22 mouse cellular contexts compared by ENCODE assay signal in the genomic region with DNA sequence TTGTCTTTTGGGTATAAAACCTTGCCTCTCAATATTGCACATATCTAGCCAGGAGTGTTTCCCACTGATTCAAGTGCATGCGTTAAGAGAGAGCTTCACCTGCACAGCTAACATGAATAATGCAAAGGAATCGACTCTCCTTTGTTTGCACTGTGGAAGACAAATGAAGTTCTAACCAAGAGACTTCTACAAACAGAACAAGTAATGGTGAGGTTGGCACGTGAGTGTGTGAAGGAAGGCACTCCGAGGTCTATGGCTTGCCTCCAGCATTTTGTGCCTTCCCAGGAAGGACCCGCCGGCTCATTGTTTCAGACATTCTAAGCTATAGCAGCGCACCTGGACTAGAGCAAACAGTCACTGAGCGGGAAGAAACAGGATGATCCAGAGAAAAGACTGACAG.
DNase-seq lines count a peak whose midpoint lies in the region; ATAC-seq lines count a peak whose summit lies in the region.
"Had no signal": no experiment of that assay in that cellular context is flagged by ENCODE, and none has a peak within 500 bp of the region (broad histone marks: within the 10 kb centered on the region; RNA-seq: fewer than 3 reads in every experiment).

No protein-coding gene starts in this region.

- no peak for DNase-seq in limb, embryonic 10.5 days (ENCODE audit: low spot score)
- no peak for DNase-seq in midbrain, embryonic 14.5 days
- no peak for DNase-seq in left cerebral cortex, adult 8-10 months (ENCODE audit: low spot score in 2 of 2)
- DNase-seq: adrenal gland, postnatal 36 days; B cell, adult 2 months; cerebellum, adult 2 months; cerebellum, postnatal 36 days; layer of hippocampus, adult 9-11 months; right cerebral cortex, adult 18-20 months; thymus, adult 18-20 months; thymus, postnatal 4 days had no signal

- H3K36me3 ChIP-seq in limb, embryonic 12.5 days: no peaks in the 10 kb centered on the region
- H3K36me3 ChIP-seq in limb, embryonic 10.5 days: no peaks in the 10 kb centered on the region
- no peaks in the 10 kb centered on the region for H3K36me3 ChIP-seq in midbrain, embryonic 16.5 days (ENCODE audit: control insufficient read depth, insufficient read depth, low read length)
- H3K36me3 ChIP-seq in midbrain, embryonic 14.5 days (ENCODE audit: control insufficient read depth, insufficient read depth, low read length): no peaks in the 10 kb centered on the region
- no peaks in the 10 kb centered on the region for H3K36me3 ChIP-seq in stomach, embryonic 14.5 days (ENCODE audit: control insufficient read depth, insufficient read depth, low read length)
- H3K36me3 ChIP-seq: heart, embryonic 12.5 days; hindbrain, embryonic 12.5 days; neural tube, embryonic 12.5 days had no signal

- H3K27ac ChIP-seq in limb, embryonic 12.5 days: peak overlapping the region; percentile 25; the same call in 1 of the 2 replicates
- no peak overlapping the region for H3K27ac ChIP-seq in limb, embryonic 10.5 days
- H3K27ac ChIP-seq in midbrain, embryonic 16.5 days (ENCODE audit: low read length): no peak overlapping the region
- H3K27ac ChIP-seq in midbrain, embryonic 14.5 days (replicated peaks; ENCODE audit: low read depth, low read length): no peak overlapping the region
- H3K27ac ChIP-seq in stomach, embryonic 14.5 days (ENCODE audit: low read length): peak overlapping the region; percentile 45; the same call in 1 of the 2 replicates
- H3K27ac ChIP-seq: forebrain, embryonic 13.5 days; hindbrain, embryonic 12.5 days; left cerebral cortex, adult 2 months; neural tube, embryonic 12.5 days had no signal

- WGBS in limb, embryonic 12.5 days: 77% methylated on average over 8 of the region's 8 CpGs
- 89% methylated on average over 8 of the region's 8 CpGs for WGBS in limb, embryonic 10.5 days
- 72% methylated on average over 8 of the region's 8 CpGs for WGBS in midbrain, embryonic 16.5 days
- 80% methylated on average over 8 of the region's 8 CpGs for WGBS in midbrain, embryonic 14.5 days
- WGBS in stomach, embryonic 14.5 days: 50% methylated on average over 8 of the region's 8 CpGs

- no peak overlapping the region for H3K4me3 ChIP-seq in limb, embryonic 12.5 days (replicated peaks)
- H3K4me3 ChIP-seq in limb, embryonic 10.5 days: no peak overlapping the region
- no peak overlapping the region for H3K4me3 ChIP-seq in midbrain, embryonic 16.5 days (ENCODE audit: low read depth, low read length)
- H3K4me3 ChIP-seq in midbrain, embryonic 14.5 days (replicated peaks; ENCODE audit: low read depth, low read length): no peak overlapping the region
- no peak overlapping the region for H3K4me3 ChIP-seq in stomach, embryonic 14.5 days (ENCODE audit: low read depth, low read length)
- H3K4me3 ChIP-seq: erythroblast, embryonic 14.5 days; forebrain, embryonic 13.5 days; heart, embryonic 12.5 days; hindbrain, embryonic 12.5 days; left cerebral cortex, adult 2 months; neural tube, embryonic 12.5 days had no signal

- no peaks in the 10 kb centered on the region for H3K27me3 ChIP-seq in limb, embryonic 12.5 days
- no peaks in the 10 kb centered on the region for H3K27me3 ChIP-seq in limb, embryonic 10.5 days (ENCODE audit: low read depth, poor library complexity, severe bottlenecking)
- H3K27me3 ChIP-seq in midbrain, embryonic 16.5 days (ENCODE audit: control insufficient read depth, insufficient read depth, low read depth, low read length): no peaks in the 10 kb centered on the region; the same call in 1 of the 2 replicates
- H3K27me3 ChIP-seq in midbrain, embryonic 14.5 days (ENCODE audit: control insufficient read depth, insufficient read depth, low read length): no peaks in the 10 kb centered on the region
- H3K27me3 ChIP-seq in stomach, embryonic 14.5 days (ENCODE audit: control insufficient read depth, insufficient read depth, low read length): no peaks in the 10 kb centered on the region
- H3K27me3 ChIP-seq: forebrain, embryonic 13.5 days; hindbrain, embryonic 12.5 days; neural tube, embryonic 12.5 days had no signal

- H3K4me1 ChIP-seq in limb, embryonic 12.5 days (replicated peaks): peaks cover 14% of the 10 kb centered on the region
- peaks cover 9% of the 10 kb centered on the region for H3K4me1 ChIP-seq in limb, embryonic 10.5 days
- no peaks in the 10 kb centered on the region for H3K4me1 ChIP-seq in midbrain, embryonic 16.5 days (ENCODE audit: control insufficient read depth, insufficient read depth, low read length)
- H3K4me1 ChIP-seq in midbrain, embryonic 14.5 days (ENCODE audit: control insufficient read depth, insufficient read depth, low read length): no peaks in the 10 kb centered on the region
- peaks cover 7% of the 10 kb centered on the region; the same call in 1 of the 2 replicates for H3K4me1 ChIP-seq in stomach, embryonic 14.5 days (ENCODE audit: control insufficient read depth, insufficient read depth, low read length)
- H3K4me1 ChIP-seq: forebrain, embryonic 13.5 days; heart, embryonic 12.5 days; hindbrain, embryonic 12.5 days; neural tube, embryonic 12.5 days had no signal

- no peak overlapping the region for H3K4me2 ChIP-seq in limb, embryonic 12.5 days
- H3K4me2 ChIP-seq in midbrain, embryonic 16.5 days (ENCODE audit: low read length): no peak overlapping the region
- no peak overlapping the region for H3K4me2 ChIP-seq in midbrain, embryonic 14.5 days (ENCODE audit: low read length)
- H3K4me2 ChIP-seq in stomach, embryonic 14.5 days (replicated peaks; ENCODE audit: low read depth, low read length): no peak overlapping the region; the same call in 1 of the 2 replicates
- H3K4me2 ChIP-seq: forebrain, embryonic 13.5 days; heart, embryonic 12.5 days; hindbrain, embryonic 12.5 days; liver, embryonic 11.5 days; neural tube, embryonic 12.5 days had no signal

- no peak for ATAC-seq in limb, embryonic 12.5 days (ENCODE audit: insufficient number of reproducible peaks, insufficient read depth, low FRiP score, low TSS enrichment, low read depth)
- ATAC-seq in midbrain, embryonic 16.5 days: peak; percentile 82
- no peak for ATAC-seq in midbrain, embryonic 14.5 days (ENCODE audit: low FRiP score, low TSS enrichment)
- ATAC-seq in stomach, embryonic 14.5 days (ENCODE audit: insufficient number of reproducible peaks, insufficient read depth, low FRiP score, low read depth): no peak
- ATAC-seq in cerebellum, adult (ENCODE audit: insufficient number of reproducible peaks, low FRiP score, low TSS enrichment): no peak
- ATAC-seq: forebrain, embryonic 13.5 days had no signal

- no peak overlapping the region for H3K9ac ChIP-seq in limb, embryonic 12.5 days (replicated peaks)
- no peak overlapping the region for H3K9ac ChIP-seq in midbrain, embryonic 16.5 days (ENCODE audit: low read depth, low read length)
- no peak overlapping the region for H3K9ac ChIP-seq in midbrain, embryonic 14.5 days (replicated peaks; ENCODE audit: low read length)
- no peak overlapping the region for H3K9ac ChIP-seq in stomach, embryonic 14.5 days (replicated peaks; ENCODE audit: low read depth, low read length)
- H3K9ac ChIP-seq: forebrain, embryonic 13.5 days; heart, embryonic 12.5 days; hindbrain, embryonic 12.5 days; neural tube, embryonic 12.5 days had no signal

- no peaks in the 10 kb centered on the region for H3K9me3 ChIP-seq in limb, embryonic 12.5 days
- H3K9me3 ChIP-seq in limb, embryonic 10.5 days (replicated peaks): no peaks in the 10 kb centered on the region
- no peaks in the 10 kb centered on the region for H3K9me3 ChIP-seq in midbrain, embryonic 16.5 days (replicated peaks; ENCODE audit: control insufficient read depth, low read length, poor library complexity, severe bottlenecking)
- H3K9me3 ChIP-seq in midbrain, embryonic 14.5 days (ENCODE audit: control insufficient read depth, low read length): no peaks in the 10 kb centered on the region
- no peaks in the 10 kb centered on the region for H3K9me3 ChIP-seq in stomach, embryonic 14.5 days (ENCODE audit: control insufficient read depth, low read depth, low read length)
- H3K9me3 ChIP-seq: forebrain, embryonic 13.5 days; heart, embryonic 12.5 days; hindbrain, embryonic 12.5 days; neural tube, embryonic 12.5 days had no signal

Comparison
In these comparisons a context has a peak if more than half of its experiments do, and no peak if none do; other contexts are left out.
1. H3K27ac ChIP-seq: peak in limb, embryonic 12.5 days (single experiment) and stomach, embryonic 14.5 days (single experiment); none in limb, embryonic 10.5 days (single experiment), midbrain, embryonic 16.5 days (single experiment) and midbrain, embryonic 14.5 days (single experiment).